Mouse (Mus musculus) kidney, postnatal 14 days (tissue): ENCODE results near the gene Dmrtb1.

Experiments used
- DNase-seq: peaks from one replicate; pipeline ENCODE4 v3.0.0; 2022; ENCODE audit warnings: mixed read lengths

Gene Dmrtb1

DNA sequence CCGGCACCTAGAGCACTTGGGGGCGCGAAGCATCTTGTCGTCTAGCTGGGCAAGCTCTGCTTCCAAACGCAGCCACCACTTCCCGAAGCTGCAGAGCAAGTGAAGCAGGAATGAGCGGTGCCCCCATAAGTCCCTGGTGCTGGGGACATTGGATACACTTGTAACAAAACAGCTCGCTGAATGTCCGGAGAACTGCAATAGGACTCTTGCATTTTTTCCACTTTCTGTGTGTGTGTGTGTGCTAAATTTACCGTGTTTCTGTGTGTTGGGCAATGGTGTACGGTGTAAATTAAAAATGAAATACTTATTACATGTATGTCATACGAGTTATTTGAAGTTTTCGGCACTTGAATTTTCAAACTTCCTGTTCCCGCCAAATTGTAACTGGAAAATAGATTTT lies at the start of gene Dmrtb1:
Gene Dmrtb1 (minus strand): TSS at position 101 of the 400 bp plus-strand sequence.
- DNase-seq, result no peak

DNA sequence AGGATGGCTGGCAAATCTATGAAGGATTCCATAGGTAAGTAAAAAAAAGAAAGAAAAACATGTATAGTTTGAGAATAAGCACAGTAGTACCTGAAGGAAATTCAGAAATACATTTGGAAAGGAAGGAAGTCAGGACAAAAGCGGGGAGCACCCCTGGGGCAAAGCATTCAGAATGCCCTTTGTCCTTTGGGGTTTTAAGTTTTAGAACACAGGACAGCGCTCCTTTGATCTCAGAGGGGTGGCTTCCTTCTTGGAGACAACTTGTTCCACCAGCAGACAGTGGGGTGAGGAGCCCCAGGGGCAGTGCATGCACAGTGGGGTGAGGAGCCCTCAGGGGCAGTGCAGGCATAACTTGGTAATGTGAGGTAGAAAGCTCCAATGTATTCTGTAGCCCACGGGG lies 49.6 kb upstream of the Dmrtb1 start:
- no peak for DNase-seq

DNA sequence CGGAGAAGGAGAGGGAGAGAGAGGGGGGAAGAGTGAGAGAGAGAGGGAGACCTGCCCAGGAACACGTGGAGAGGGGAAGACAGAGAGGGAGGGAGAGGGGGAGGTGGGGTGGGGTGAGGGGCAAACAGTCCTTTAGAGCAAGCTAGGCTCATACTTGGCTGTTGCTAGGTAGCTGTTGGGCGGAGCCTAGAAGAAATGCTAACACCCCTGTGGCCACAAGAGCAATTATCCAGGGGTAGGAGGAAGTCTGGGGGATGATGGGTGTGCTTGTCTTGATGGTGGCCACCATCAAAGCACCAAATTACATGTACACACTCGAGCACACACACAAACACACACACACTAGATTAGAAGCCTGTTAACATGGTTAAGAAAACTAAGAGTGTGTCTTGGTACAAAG lies 48.6 kb upstream of the Dmrtb1 start:
- DNase-seq, result no peak

DNA sequence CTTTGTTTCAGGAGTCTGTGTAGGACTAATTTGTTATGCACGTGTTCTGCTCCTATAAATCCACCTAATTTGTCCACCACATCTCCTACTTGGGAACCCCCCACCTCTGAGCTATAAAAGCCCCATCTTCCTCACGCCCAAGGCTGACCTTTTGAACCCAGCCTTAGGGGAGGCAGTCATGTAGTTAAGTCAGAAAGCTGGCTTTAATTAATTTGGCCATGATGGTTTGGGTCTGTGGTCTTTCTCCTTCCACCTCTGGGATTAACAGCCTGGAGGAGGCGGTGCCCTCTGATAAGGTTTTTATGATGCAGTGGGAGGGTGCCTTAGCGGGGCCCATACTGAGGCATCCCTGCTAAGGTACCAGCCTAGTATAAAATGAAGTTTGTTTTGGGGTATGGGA lies 48.2 kb upstream of the Dmrtb1 start:
- DNase-seq, result no peak

DNA sequence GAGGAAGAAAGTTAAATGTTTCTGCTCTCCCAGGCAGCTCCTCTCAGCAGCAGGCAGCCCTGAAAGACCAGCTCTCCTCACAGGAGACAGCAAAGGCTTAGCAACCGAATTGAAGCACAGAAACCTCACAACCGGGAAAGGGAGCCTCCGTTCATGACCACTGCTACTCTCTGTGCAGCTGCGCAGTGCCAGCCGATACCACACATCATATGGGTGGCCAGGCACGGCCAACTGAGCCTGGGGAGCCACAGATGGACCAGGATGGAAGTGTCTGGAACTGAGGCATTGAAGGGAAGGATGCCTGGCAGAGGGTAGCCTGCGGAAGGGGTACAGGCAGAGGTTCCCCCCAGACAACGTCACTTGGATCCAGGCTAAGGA lies 47.0 kb upstream of the Dmrtb1 start:
- DNase-seq, result no peak

DNA sequence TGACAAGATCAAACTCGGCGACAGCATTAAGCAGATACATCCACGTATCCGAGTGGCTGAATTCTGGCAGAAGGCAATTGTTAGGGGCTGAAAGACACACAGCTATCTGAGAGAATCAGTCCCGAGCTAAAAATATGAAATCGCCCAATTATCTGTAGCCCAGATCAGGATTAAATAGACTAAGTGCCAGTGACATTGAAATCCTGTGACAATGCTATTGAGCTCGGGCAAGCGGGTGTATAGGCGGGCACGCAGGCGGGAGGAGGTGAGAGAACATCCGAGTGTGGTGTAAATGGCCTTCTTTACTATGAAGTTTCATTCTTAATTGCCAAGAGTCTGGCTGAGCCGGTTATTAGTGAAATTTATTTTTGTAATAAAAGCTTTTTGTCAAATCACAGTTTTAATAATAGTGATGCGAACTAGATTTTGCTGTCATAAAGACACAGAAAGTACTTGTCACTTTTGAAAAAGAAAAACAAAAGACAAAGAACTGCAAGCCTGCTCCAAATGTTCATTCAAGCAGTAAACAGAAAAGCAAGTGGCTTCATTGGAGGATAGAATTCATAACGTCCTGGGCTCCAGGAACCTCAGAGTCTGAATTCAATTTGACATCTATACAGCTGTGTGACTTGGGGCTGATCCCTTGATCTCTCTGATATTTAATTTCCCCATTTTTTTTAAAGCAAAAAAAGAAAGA lies 46.5 kb upstream of the Dmrtb1 start:
- DNase-seq, result no peak

DNA sequence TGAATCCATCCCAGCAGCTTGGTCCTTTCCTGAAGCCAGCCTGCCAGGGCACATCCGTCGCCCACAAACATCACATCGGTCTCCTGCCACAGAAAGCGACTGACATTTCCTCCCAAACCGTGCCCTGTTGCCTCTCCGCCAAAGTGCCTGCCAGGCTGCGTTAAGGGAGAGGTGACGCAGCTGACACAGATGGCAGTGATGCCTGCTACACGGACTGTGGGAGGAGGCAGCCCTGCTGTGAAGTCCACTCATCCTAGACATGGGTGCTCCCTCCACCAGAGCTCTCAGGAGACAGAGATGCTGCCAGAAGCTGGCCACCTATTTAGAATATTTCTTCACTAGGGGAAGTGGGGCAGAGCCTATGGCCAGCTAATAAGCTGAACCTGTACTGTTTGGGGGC lies 41.4 kb upstream of the Dmrtb1 start:
- no peak for DNase-seq

DNA sequence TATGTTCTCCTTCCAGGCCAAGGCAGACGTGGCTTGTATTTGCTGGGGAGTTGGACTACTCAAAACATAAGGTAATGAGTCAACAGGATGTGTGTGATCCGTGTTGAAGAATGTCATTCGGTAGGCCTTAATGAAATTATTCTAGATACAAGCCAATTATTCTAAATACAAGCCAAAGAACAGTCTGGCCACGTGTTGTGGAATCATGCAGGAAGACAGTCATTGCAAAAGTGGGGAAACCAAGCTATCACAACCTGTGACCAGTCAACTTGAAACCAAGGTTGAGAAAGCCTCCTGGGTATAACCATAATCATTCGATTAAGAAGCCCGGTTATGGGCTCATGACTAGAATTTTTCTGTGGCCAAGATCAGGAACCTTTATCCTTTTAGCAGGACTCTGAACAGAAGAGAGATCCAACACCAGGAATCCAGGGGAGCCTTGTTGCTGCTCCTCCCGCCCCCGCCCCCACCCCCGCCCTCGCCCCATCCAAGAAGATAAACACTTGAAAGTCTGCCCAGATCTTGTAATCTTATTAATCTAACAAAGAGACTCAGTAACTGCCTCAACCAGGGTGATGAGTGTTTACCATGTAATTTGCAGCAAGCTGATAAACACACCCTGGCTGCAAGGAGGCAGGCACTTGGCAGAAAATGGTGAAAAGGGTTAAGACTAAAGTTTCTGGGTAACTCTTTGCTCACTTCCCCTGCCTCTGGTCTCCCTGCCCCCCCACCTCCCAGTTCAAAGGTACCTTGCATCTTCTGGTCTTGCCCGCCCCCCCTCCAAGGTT lies 36.2 kb upstream of the Dmrtb1 start:
- DNase-seq, result no peak

DNA sequence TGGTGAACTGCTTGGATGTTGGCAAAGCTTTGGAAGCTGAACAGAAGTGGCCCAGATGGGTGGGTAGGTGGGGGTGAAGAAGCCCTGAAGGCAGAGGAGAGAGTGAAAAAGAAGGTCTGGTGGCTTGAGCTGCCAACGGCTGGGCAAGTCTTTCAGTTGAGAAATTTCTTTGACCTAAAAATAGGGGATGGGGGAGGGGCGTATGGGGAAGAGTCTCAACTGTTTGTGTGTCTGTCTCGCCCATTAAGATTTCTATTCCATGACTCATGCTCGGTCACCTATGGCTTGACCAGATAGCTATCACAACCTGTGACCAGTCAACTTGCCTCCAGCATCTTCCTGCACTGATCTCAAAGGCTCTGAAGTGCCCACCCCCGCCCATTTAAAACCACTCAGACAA lies 35.1 kb upstream of the Dmrtb1 start:
- no peak for DNase-seq

DNA sequence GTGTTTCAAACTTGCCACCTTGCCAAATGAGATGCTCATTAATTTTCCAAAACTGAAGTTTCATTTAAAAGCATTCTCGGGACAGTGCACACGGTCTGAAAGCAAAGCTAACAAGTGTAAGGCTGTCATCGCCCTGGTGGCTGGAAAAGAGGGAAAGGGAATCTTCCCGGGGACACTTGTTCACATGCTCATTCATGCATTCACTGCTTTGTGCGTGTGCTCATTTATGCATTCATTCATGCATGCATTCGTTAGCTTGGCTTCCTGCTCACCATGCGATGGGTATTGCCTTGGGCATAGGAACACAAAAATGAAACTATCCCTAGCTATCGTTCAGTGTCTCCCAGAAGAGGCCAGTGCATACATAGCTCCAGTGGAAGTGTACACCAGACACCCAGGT lies 34.7 kb upstream of the Dmrtb1 start:
- no peak for DNase-seq

DNA sequence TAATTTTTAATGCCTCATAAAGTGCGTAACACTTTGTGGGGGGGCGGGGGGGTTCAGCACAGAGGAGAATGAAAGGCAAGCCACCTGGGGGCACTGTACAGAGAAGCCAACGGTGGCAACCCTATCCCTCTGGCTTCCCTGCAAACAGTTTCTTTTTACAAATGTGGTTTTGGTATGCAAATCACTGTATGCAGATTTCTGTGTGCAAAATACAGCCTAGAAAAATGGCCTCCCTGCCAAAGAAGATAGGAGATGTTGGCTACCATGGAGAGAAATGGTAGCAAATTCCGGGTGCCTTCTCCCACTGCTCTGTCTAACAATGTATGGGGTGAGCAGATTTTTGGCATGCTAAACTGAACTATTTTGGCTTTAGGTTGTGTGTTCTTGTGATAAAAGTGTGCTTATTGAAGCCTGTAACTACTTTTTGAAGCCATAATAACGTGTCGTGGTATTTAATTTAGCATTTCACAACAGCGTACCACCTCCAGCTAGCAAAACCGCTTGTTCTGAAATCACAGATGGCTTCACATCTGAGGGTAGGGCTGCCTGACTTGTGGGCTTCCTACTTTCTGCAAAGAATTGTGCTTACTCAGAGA lies 33.8 kb upstream of the Dmrtb1 start:
- DNase-seq, result no peak

DNA sequence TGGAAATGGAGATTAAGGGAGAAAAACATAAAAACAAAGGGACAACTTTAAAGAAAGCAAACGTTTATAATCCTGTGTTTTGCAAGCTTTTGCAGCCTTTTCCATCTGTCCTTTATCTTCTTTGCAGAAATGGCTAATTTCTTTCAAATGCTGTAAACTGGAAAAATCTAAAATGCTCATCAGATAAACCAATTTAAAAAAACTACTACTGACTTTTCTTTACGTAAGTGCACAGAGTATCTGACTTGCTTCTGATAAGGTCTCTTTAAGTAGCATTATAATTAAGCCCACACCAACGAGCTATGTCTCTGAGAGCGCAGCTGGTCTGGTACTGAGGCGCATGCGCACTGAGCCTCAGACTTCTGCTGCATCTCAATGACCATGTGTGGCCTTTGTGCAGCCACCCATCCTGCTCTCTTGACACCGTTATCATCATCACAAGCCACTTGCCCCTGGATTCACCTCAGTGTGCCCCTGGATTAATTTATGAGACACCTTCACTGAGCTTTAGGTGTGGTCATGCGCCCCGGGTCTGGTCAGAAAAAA lies 32.8 kb upstream of the Dmrtb1 start:
- no peak for DNase-seq

DNA sequence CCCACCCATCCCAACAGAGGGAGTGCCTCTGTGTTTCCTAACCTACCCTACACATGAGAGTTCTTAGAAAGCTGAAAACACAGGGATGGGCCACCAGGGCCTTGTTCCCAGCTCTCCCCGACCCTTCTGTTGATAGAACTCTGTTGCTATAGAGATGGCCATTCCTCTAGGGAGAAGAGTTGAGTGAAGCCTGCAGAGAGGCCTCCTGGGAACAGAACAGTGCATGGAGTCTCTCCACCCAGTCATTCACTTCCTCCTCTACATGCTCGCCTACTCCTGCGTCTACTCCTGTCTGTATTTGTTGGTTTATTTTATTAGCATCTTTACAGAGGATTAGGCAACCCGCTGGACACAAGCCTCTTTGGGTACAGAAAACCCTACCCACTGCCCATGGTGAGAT lies 22.9 kb upstream of the Dmrtb1 start:
- DNase-seq, result no peak

DNA sequence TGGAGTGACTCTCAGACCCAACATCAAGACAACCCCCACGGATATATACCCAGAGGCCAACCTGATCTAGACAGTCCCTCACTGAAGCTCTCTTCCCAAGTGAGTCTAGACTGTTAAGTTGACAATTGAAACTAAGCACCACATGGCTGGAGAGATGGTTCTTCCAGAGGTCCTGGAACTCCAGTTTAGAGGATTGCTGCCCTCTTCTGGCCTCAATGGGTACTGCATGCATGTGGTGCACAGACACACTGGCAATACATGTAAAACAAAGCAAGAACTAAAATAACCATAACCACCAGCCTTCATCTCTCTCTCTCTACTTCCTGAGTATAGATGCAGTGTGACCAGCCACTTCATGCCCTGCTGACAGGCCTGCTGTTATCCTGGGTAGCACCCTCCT lies 20.2 kb upstream of the Dmrtb1 start:
- DNase-seq, result no peak

DNA sequence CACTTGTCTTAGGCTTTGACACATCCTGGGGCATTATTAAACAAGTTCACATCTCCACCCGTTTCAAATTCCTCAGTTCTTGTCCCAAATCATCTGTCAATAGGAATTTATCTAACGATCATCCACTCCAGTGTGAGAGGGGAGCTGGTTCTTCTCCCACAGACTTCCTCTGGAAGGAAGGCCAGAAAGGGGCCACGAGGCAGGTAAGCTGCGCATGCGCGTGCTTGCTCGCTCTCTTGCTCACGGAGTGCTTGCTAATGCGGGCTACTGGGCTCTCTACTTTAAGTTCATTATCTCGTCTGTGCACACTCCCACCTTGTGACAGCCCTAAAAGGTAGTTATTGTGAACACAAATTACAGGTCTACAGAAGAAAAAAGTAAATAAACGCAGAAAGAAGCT lies 17.6 kb upstream of the Dmrtb1 start:
- DNase-seq, result no peak

DNA sequence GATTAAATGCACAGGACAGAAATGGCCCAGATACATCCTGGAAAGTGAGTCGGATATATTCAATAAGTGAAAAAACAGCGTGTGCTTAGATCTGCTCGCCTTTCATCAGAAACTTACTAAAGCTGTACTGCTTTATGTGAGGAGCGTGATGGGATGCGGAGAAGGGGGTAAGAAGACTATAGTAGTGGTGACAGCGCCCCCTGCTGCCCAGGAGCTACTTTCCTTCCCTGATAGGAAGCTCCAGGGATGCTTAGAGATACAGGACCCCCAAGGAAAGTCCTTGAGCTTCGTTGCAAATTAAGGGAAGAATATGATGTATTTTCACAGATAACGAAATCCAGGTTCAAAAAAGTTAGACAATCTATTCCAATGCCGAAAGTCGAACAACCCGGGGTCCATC lies 17.1 kb upstream of the Dmrtb1 start:
- DNase-seq, result peak; percentile 21

DNA sequence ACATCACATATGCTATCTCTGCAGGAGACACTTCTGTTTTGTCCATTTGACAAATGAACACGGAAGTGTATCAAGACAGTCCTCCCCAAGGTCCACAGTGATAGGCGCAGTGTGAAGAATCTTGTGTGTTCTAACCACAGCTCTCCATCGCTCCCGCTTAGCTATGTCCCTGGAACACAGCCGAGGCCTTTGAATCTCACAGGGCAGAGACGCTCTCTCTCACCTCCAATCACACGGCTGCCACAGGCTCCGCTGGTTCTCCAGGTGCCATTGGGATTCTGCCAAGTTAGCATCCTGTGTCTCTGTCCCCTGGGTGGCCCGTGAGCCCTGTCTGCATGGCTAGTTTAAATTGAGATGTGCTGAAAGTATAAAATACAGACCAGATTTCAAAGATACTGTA lies 15.2 kb upstream of the Dmrtb1 start:
- DNase-seq, result no peak

DNA sequence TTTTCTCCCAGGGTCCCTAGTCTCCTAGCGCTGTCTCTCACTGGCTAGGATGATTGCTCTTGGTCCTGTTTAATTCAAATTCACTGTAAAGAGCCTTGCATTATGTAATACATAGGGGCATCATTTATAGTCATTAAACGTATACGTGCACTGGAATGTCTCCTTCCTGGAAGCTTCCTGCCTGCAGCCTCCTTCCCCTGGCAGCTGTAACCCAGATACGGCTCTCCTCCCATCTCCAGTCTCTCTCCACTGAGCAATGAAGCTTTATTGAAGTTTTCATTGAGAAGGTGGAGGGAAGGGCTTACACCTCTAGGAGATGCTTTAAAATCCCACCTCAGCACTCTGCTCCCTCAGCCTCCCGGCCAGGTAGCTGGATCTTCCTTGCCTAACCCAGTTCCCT lies 9.8 kb upstream of the Dmrtb1 start:
- DNase-seq, result no peak

DNA sequence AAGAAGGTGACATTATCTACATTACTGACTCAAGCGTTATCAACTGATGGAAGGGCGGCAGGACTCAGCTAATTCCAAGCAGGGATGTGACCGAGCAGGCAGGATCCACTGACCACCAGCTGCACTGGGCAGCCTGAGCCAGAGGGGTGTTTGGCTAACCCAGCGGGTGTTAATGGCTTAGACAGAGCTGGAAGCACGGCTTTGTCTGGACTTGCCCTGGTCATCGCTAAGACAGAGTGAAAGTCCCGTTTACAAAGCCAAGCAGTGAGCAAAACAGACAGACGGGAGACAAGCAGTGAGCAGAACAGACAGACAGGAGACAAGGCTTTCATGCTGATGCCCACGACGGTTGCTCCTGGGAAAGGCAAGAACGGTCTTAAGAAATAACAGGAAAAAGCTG lies 4.2 kb upstream of the Dmrtb1 start:
- no peak for DNase-seq

DNA sequence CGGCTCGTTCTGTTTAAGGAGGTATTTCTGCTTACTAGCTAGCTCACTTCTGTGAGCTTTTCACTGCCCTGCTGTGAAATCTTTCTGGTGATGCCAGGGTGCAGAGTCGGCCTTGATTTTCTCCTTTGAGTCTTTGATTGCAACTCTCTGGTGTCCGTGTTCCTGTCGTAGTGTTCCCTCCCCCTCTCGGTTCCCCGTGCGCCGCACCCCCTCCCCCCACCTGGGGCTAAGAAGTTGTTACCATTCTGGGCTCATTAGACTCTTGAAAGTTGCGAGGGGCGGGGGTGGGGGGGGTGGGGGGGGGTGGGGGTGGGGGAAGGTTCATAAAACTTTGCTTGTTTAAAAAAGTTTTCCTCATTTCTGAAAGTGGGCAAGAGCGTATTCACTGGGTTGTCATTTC lies 3.1 kb upstream of the Dmrtb1 start:
- DNase-seq, result no peak

DNA sequence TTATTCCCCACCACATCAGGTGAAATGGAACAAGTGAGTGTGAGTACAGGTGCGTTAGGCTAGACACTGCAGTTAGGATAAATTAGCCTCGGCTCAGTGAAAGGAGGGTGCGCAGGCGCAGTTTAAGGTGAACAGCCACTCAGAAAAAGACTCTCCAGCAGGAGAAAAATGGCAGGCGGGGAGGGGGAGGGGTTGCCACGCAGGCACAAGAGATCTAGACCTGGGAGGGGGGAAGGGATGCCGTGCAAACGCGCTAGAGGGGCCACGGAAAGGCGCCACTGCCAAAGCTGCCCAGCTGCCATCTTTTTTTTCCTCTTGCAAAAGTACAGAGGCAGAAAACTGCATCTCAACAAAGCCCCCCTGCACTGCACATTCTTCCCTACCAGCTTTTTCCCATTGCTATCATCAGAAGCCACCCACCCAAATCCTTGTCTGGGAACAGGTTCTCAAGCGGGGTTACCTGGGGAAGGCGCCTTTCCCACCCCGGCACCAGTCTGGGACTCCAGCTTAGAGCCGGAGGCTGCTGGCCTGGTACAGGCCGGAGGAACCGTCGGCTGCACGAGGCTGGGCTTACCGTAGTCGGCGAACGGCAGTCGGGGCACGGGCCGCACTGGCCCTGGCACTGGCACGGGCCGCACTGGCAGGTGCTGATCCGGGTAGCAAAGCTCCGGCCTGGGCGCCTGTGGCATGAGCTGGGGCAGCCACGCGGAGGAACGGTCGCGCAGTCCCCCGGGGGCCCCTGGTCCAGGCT lies 849 bp downstream of the Dmrtb1 start:
- DNase-seq, result no peak

DNA sequence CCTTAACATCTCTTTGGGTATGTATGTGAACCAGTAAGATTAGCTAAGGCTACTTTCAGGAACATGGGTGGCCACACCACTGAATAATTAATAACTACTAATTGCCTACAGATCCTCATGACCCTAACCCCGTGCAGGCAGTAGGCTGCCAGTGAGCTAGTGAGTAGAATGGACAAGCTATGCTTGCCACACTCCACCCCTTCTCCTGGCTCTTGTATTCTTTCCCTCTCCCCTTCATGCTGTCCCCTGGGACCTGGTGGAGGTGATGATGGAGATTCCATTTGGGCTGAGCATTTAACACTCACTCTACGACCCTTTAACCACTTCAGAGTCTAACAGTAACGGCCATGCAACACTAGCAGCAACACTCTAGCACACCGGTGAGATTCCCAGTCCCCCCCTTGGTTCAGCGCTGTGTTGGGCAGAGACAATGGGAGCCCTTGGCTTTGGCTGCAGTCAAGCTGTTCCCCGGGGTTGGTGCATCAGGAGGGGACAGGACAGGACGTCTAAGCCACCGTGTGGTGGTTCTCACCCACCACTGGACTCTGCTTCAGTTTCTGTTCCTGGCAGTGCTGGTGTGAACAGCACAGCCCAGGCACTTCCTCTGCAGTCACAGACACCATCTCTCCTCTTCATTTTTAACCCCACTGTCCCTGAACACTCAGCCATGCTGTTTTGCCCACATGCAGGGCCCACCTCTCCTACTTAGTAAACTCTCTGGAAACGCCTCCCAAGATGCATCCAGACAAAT lies 2.8 kb downstream of the Dmrtb1 start:
- no peak for DNase-seq
